Mouse (Mus musculus) layer of hippocampus, postnatal 10 days (tissue): ENCODE data around the gene Dis3l. TPM values are rescaled to one million over a fixed set of nuclear protein-coding genes. Genes with fewer than 3 reads are reported as not detected.

Experiments used
- DNase-seq, 2 experiments: peaks; one replicate each; pipeline ENCODE4 v3.0.0; 2021; ENCODE audit warnings: low spot score in 2 of 2
- total RNA-seq, 2 experiments: library from RNA; stranded (reverse); gene quantifications; 2 replicates each; pipeline ENCODE4 v1.2.3; 2021

Gene Dis3l
- total RNA-seq, 2 experiments from 2014 or later = 23.9 to 24.2 TPM

GRCm38 (mm10) chr9:64261023-64261422, 80.1 kb downstream of the Dis3l start:
- DNase-seq = no peak

GRCm38 (mm10) chr9:64259906-64260305, 81.2 kb downstream of the Dis3l start:
- DNase-seq = no peak

Other genes with a start within 250 kb of the Dis3l start
- not detected for gene Lctl, start 224.1 kb downstream of the Dis3l start, total RNA-seq
- 1 to 10 TPM; 5.1 to 9.8 TPM for gene Zwilch, start 168.2 kb downstream of the Dis3l start, total RNA-seq
- 100 to 1,000 TPM; 612 to 638 TPM for gene Rpl4, start 167.9 kb downstream of the Dis3l start, total RNA-seq
- 10 to 100 TPM; 17.1 to 18.5 TPM for gene Snapc5, start 162.0 kb downstream of the Dis3l start, total RNA-seq
- 1 to 10 TPM; 4.0 to 5.8 TPM for gene Uchl4, start 106.1 kb downstream of the Dis3l start, total RNA-seq
- 100 to 1,000 TPM; 126 to 129 TPM for gene Map2k1, start 87.7 kb downstream of the Dis3l start, total RNA-seq
- gene Tipin, start 59.7 kb downstream of the Dis3l start, total RNA-seq = 10 to 100 TPM; 19.6 to 22.3 TPM
- 10 to 100 TPM; 15.9 to 17.9 TPM for gene Megf11, start 44.3 kb upstream of the Dis3l start, total RNA-seq